ENCODE assay signal across 8 mouse cellular contexts in the genomic region with DNA sequence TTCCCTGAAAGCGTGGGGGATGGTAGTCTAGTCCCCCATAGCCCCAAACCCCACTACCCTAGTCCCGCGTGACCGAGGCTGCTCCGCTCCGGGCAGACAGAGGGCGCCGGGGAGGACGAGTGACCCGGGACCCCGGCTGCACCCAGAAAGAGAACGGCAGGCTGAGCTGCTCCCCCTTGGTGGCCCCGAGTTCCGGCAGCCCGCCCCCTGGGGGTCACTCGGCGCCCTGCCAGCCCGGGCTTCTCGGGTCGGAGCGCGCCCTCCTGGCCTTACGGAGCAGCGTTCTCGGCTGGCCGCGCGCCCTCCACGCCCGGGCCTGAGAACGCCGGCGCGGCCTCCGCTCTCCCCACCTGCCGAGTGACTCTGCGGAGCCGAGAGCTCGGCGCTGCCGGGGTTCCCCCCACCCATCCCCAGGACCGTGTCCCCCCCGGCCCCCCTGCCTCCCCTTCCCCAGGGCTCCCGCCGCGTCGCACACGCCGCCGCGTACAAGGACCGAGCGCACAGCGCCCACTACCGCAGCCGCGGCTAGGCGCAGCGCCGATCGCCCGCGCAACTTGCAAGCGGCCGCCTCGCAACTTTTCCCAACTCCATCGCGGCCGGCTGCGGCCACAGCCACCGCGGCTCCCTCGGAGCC. TPM values are rescaled to one million over a fixed set of nuclear protein-coding genes. Genes with fewer than 3 reads are reported as not detected.
DNase-seq lines count a peak whose midpoint lies in the region; ATAC-seq and TF ChIP-seq lines count a peak whose summit lies in the region.

No protein-coding gene starts in this region.

- peak; percentile 79 for ATAC-seq in embryonic facial prominence, embryonic 14.5 days (ENCODE audit: low read depth)
- peak; percentile 79 for ATAC-seq in heart, embryonic 15.5 days (replicated peaks; ENCODE audit: insufficient number of reproducible peaks, insufficient read depth, low FRiP score, low read depth)
- peak; percentile 79 for ATAC-seq in kidney, postnatal 0 days (replicated peaks; ENCODE audit: low FRiP score, low read depth)

- peak overlapping the region; percentile 83 for H3K27ac ChIP-seq in embryonic facial prominence, embryonic 14.5 days (replicated peaks; ENCODE audit: low read depth, low read length)
- H3K27ac ChIP-seq in heart, embryonic 15.5 days, result peak overlapping the region; percentile 93
- peak overlapping the region; percentile 93 for H3K27ac ChIP-seq in kidney, postnatal 0 days

- H3K79me2 ChIP-seq in C2C12 (ENCODE audit: control insufficient read depth, insufficient read depth), result no peaks in the 10 kb centered on the region

- no peaks in the 10 kb centered on the region for H3K79me3 ChIP-seq in C2C12 (ENCODE audit: low read depth)

- H3K4me2 ChIP-seq in embryonic facial prominence, embryonic 14.5 days (ENCODE audit: low read depth, low read length), result peak overlapping the region; percentile 89
- peak overlapping the region; percentile 97 for H3K4me2 ChIP-seq in heart, embryonic 15.5 days
- H3K4me2 ChIP-seq in kidney, postnatal 0 days (ENCODE audit: low read length), result peak overlapping the region; percentile 73

- peak; percentile 89 for DNase-seq in ZHBTc4 (ENCODE audit: low read depth, low spot score)
- peak; percentile 86 for DNase-seq in embryonic facial prominence, embryonic 14.5 days (ENCODE audit: low spot score)
- DNase-seq in kidney, postnatal 0 days (ENCODE audit: low spot score), result peak; percentile 82
- peak; percentile 81 for DNase-seq in lung, postnatal 36 days
- DNase-seq in splenic B cell, adult 2 months (ENCODE audit: low read depth, low spot score), result peak; percentile 38
- DNase-seq in layer of hippocampus, postnatal 36 days, result no peak

- WGBS in embryonic facial prominence, embryonic 14.5 days, result 0% methylated on average over 9 of the region's 73 CpGs
- WGBS in heart, embryonic 15.5 days, result under 1% methylated on average over 73 of the region's 73 CpGs
- under 1% methylated on average over 68 of the region's 73 CpGs for WGBS in kidney, postnatal 0 days

- H3K36me3 ChIP-seq in C2C12 (ENCODE audit: control insufficient read depth, insufficient read depth), result no peaks in the 10 kb centered on the region
- H3K36me3 ChIP-seq in embryonic facial prominence, embryonic 14.5 days (ENCODE audit: control insufficient read depth, insufficient read depth, low read length), result no peaks in the 10 kb centered on the region
- H3K36me3 ChIP-seq in heart, embryonic 15.5 days, result no peaks in the 10 kb centered on the region
- no peaks in the 10 kb centered on the region for H3K36me3 ChIP-seq in kidney, postnatal 0 days (ENCODE audit: insufficient read depth, low read length)
- H3K36me3 ChIP-seq in splenic B cell, adult 2 months (ENCODE audit: control insufficient read depth, insufficient read depth, low read length, poor library complexity, severe bottlenecking), result no peaks in the 10 kb centered on the region

- peak; percentile 91 for TF ChIP-seq CTCF in C2C12 (IDR thresholded peaks at IDR 0.05; ENCODE audit: control insufficient read depth, insufficient read depth, insufficient read length)
- peak; percentile 69 for TF ChIP-seq CTCF in kidney, postnatal 0 days (IDR thresholded peaks at IDR 0.05; ENCODE audit: low read depth)

- H3K4me3 ChIP-seq in C2C12 (ENCODE audit: insufficient read depth, poor library complexity, severe bottlenecking), result peak overlapping the region; percentile 21
- H3K4me3 ChIP-seq in embryonic facial prominence, embryonic 14.5 days (ENCODE audit: low read depth, low read length), result peak overlapping the region; percentile 58
- H3K4me3 ChIP-seq in heart, embryonic 15.5 days, result peak overlapping the region; percentile 71
- peak overlapping the region; percentile 52 for H3K4me3 ChIP-seq in kidney, postnatal 0 days (replicated peaks; ENCODE audit: low read depth, low read length)

- H3K27me3 ChIP-seq in C2C12 (ENCODE audit: control insufficient read depth, insufficient read depth, insufficient read length), result peaks cover 42% of the 10 kb centered on the region
- peaks cover 54% of the 10 kb centered on the region for H3K27me3 ChIP-seq in embryonic facial prominence, embryonic 14.5 days (replicated peaks; ENCODE audit: control insufficient read depth, insufficient read depth, low read length)
- peaks cover 59% of the 10 kb centered on the region for H3K27me3 ChIP-seq in heart, embryonic 15.5 days
- peaks cover 6% of the 10 kb centered on the region; the same call in 1 of the 2 replicates for H3K27me3 ChIP-seq in kidney, postnatal 0 days (ENCODE audit: insufficient read depth, low read length)
- peaks cover 7% of the 10 kb centered on the region; the same call in 1 of the 2 replicates for H3K27me3 ChIP-seq in splenic B cell, adult 2 months (ENCODE audit: control insufficient read depth, insufficient read depth, low read length, poor library complexity, severe bottlenecking)

- peaks cover 12% of the 10 kb centered on the region for H3K4me1 ChIP-seq in embryonic facial prominence, embryonic 14.5 days (ENCODE audit: control insufficient read depth, insufficient read depth, low read length)
- peaks cover 37% of the 10 kb centered on the region for H3K4me1 ChIP-seq in heart, embryonic 15.5 days (replicated peaks)
- peaks cover 11% of the 10 kb centered on the region for H3K4me1 ChIP-seq in kidney, postnatal 0 days (replicated peaks; ENCODE audit: insufficient read depth, low read length)

- no peaks in the 10 kb centered on the region for H3K9me3 ChIP-seq in embryonic facial prominence, embryonic 14.5 days (ENCODE audit: control insufficient read depth, low read length)
- H3K9me3 ChIP-seq in heart, embryonic 15.5 days (replicated peaks), result no peaks in the 10 kb centered on the region
- no peaks in the 10 kb centered on the region for H3K9me3 ChIP-seq in kidney, postnatal 0 days (replicated peaks; ENCODE audit: low read length)

- H3ac ChIP-seq in C2C12 (ENCODE audit: control insufficient read depth, insufficient read length, low read depth), result peak overlapping the region; percentile 52

- H3K9ac ChIP-seq in embryonic facial prominence, embryonic 14.5 days (ENCODE audit: low read depth, low read length), result peak overlapping the region; percentile 71
- H3K9ac ChIP-seq in heart, embryonic 15.5 days, result peak overlapping the region; percentile 69
- peak overlapping the region; percentile 76 for H3K9ac ChIP-seq in kidney, postnatal 0 days (ENCODE audit: low read depth, low read length)

TF ChIP-seq in C2C12, 6 proteins besides CTCF, POLR2A, EP300 and RAD21:
- TF ChIP-seq MYOG (IDR thresholded peaks at IDR 0.05; ENCODE audit: control insufficient read depth, extremely low read depth, insufficient read length) (no peak), FOSL1 (IDR thresholded peaks at IDR 0.05; ENCODE audit: insufficient read depth, low read length, poor library complexity, severe bottlenecking) (no peak), MAX (IDR thresholded peaks at IDR 0.05) (no peak), MYOD1 (IDR thresholded peaks at IDR 0.05; ENCODE audit: control insufficient read depth, insufficient read length, low read depth) (no peak), CEBPB (IDR thresholded peaks at IDR 0.05; ENCODE audit: low read depth) (no peak)

RNA-seq across cellular contexts. Expression of a gene that starts 39.4 kb away (rescaled TPM):
- polyA plus RNA-seq in C2C12 (2012; fragmentation: generic; extraction: Trizol), result 1.3 TPM
- polyA plus RNA-seq in embryonic facial prominence, embryonic 14.5 days (2014; fragmentation: Nextera tagmentation; extraction: Ambion mirVana), result 13.0 and 18.9 TPM in 2 replicates
- polyA plus RNA-seq in heart, embryonic 15.5 days (2015; fragmentation: Nextera tagmentation; extraction: Ambion mirVana), result 17.3 and 24.1 TPM in 2 replicates
- 54.7 and 58.1 TPM in 2 replicates for polyA plus RNA-seq in kidney, postnatal 0 days (2015; fragmentation: Nextera tagmentation; extraction: Ambion mirVana)
- total RNA-seq in layer of hippocampus, postnatal 36 days (2021), result 1 to 10 TPM; 3.2 to 4.3 TPM

Comparison
In these comparisons a context has a peak if more than half of its experiments do, and no peak if none do; other contexts are left out.
1. H3K4me3 ChIP-seq: peak in every context shown above with its lines; median percentile 71 in heart, embryonic 15.5 days; 58 in embryonic facial prominence, embryonic 14.5 days; 52 in kidney, postnatal 0 days; 21 in C2C12.
2. DNase-seq: peak in ZHBTc4 (single experiment), embryonic facial prominence, embryonic 14.5 days (single experiment), kidney, postnatal 0 days (single experiment), lung, postnatal 36 days (single experiment) and splenic B cell, adult 2 months (single experiment); none in layer of hippocampus, postnatal 36 days (0 of 2).
3. Peak in every context shown above with its lines, with median percentiles within 50 percentile points of each other: ATAC-seq, H3K27ac ChIP-seq, H3K4me2 ChIP-seq and H3K9ac ChIP-seq.